ENCODE assay signal across 9 mouse cellular contexts in genomic region chr2:137732410-137732809, GRCm38 (mm10).
DNase-seq lines count a peak whose midpoint lies in the region; ATAC-seq lines count a peak whose summit lies in the region.
"Had no signal": no experiment of that assay in that cellular context is flagged by ENCODE, and none has a peak within 500 bp of the region (broad histone marks: within the 10 kb centered on the region; RNA-seq: fewer than 3 reads in every experiment).

No protein-coding gene starts in this region.

- no peak overlapping the region for H3K27ac ChIP-seq in neural tube, embryonic 13.5 days (replicated peaks)
- H3K27ac ChIP-seq: limb, embryonic 13.5 days; stomach, embryonic 15.5 days had no signal

- peaks cover 5% of the 10 kb centered on the region for H3K27me3 ChIP-seq in neural tube, embryonic 13.5 days
- H3K27me3 ChIP-seq: stomach, embryonic 15.5 days had no signal

- H3K9ac ChIP-seq in neural tube, embryonic 13.5 days = no peak overlapping the region
- H3K9ac ChIP-seq: limb, embryonic 13.5 days; stomach, embryonic 15.5 days had no signal

- H3K36me3 ChIP-seq in neural tube, embryonic 13.5 days = no peaks in the 10 kb centered on the region
- H3K36me3 ChIP-seq: limb, embryonic 13.5 days; stomach, embryonic 15.5 days had no signal

- peak; percentile 16 for DNase-seq in left cerebral cortex, adult 11 months (ENCODE audit: low spot score)
- no peak for DNase-seq in left cerebral cortex, adult 8-10 months (ENCODE audit: low spot score in 2 of 2)
- peak; percentile 39 for DNase-seq in brain, embryonic 18.5 days (ENCODE audit: low read depth, low spot score)
- peak; percentile 38 for DNase-seq in embryo, embryonic 9.5 days (ENCODE audit: extremely low spot score)
- peak; percentile 59 for DNase-seq in kidney, postnatal 10 days
- DNase-seq in thymus, postnatal 14 days = no peak

- H3K9me3 ChIP-seq in neural tube, embryonic 13.5 days = no peaks in the 10 kb centered on the region
- H3K9me3 ChIP-seq: limb, embryonic 13.5 days; stomach, embryonic 15.5 days had no signal

- peak; percentile 47; the same call in 1 of the 2 replicates for ATAC-seq in neural tube, embryonic 13.5 days (ENCODE audit: low read depth)

- H3K4me3 ChIP-seq in neural tube, embryonic 13.5 days = no peak overlapping the region
- H3K4me3 ChIP-seq: limb, embryonic 13.5 days; stomach, embryonic 15.5 days had no signal

- H3K4me2 ChIP-seq in neural tube, embryonic 13.5 days = no peak overlapping the region
- H3K4me2 ChIP-seq: limb, embryonic 13.5 days; stomach, embryonic 15.5 days had no signal

- H3K4me1 ChIP-seq in neural tube, embryonic 13.5 days (replicated peaks) = peaks cover 15% of the 10 kb centered on the region; the same call in 1 of the 2 replicates
- H3K4me1 ChIP-seq: stomach, embryonic 15.5 days had no signal

- WGBS in neural tube, embryonic 13.5 days = 22% methylated on average over 2 of the region's 2 CpGs

Comparison
In these comparisons a context has a peak if more than half of its experiments do, and no peak if none do; other contexts are left out.
1. DNase-seq: peak in left cerebral cortex, adult 11 months (single experiment), brain, embryonic 18.5 days (single experiment), embryo, embryonic 9.5 days (single experiment) and kidney, postnatal 10 days (single experiment); none in left cerebral cortex, adult 8-10 months (0 of 2) and thymus, postnatal 14 days (single experiment).